8 mouse cellular contexts compared by ENCODE assay signal in the genomic region with DNA sequence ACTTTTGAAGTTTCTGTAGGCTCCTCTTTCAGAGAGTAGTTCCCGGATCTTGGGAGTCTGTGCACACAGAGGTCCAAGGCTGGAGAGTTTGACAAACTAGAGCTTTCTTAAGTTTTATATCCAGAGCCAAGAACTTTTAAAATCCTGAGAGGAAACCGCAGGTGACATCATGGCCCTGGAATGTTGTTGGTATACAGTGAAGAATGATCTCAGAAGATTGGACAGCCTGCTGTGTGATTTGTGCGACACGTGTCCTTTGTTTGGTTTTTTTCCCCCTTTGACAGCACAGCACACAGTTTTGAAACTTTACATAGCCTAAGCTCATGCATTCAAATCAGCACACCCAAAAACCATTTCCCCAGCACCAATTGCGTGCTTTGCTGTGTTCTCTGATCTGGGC.
DNase-seq lines count a peak whose midpoint lies in the region; ATAC-seq and TF ChIP-seq lines count a peak whose summit lies in the region.

No protein-coding gene starts in this region.

- 53% methylated on average over 5 of the region's 5 CpGs for WGBS in liver, embryonic 15.5 days (ENCODE audit: insufficient replicate concordance)
- WGBS in liver, embryonic 12.5 days (ENCODE audit: insufficient replicate concordance) = 66% methylated on average over 5 of the region's 5 CpGs
- WGBS in embryonic facial prominence, embryonic 13.5 days = 43% methylated on average over 5 of the region's 5 CpGs
- WGBS in midbrain, postnatal 0 days = 56% methylated on average over 5 of the region's 5 CpGs

- H3K36me3 ChIP-seq in liver, embryonic 15.5 days (replicated peaks) = no peaks in the 10 kb centered on the region
- no peaks in the 10 kb centered on the region for H3K36me3 ChIP-seq in liver, embryonic 12.5 days
- no peaks in the 10 kb centered on the region for H3K36me3 ChIP-seq in embryonic facial prominence, embryonic 13.5 days
- no peaks in the 10 kb centered on the region for H3K36me3 ChIP-seq in myocyte (ENCODE audit: control insufficient read depth, insufficient read depth)
- no peaks in the 10 kb centered on the region for H3K36me3 ChIP-seq in midbrain, postnatal 0 days (ENCODE audit: insufficient read depth, low read length)

- no peak for ATAC-seq in liver, embryonic 15.5 days (ENCODE audit: insufficient read depth)
- no peak for ATAC-seq in liver, embryonic 12.5 days
- no peak for ATAC-seq in embryonic facial prominence, embryonic 13.5 days (ENCODE audit: insufficient number of reproducible peaks, insufficient read depth, low FRiP score, low TSS enrichment, low read depth)
- no peak for ATAC-seq in midbrain, postnatal 0 days (ENCODE audit: low FRiP score)

- TF ChIP-seq CTCF in midbrain, postnatal 0 days (IDR thresholded peaks at IDR 0.05) = no peak

- peak; percentile 73 for DNase-seq in heart, postnatal 4 days
- no peak for DNase-seq in cerebellum, adult 8-10 months
- no peak for DNase-seq in right cerebral cortex, postnatal 36 days (ENCODE audit: low spot score in 2 of 2)
- DNase-seq in midbrain, postnatal 0 days (ENCODE audit: low spot score) = no peak

- peaks cover 26% of the 10 kb centered on the region for H3K4me1 ChIP-seq in liver, embryonic 15.5 days (replicated peaks)
- peaks cover 48% of the 10 kb centered on the region for H3K4me1 ChIP-seq in liver, embryonic 12.5 days
- peaks cover 39% of the 10 kb centered on the region for H3K4me1 ChIP-seq in embryonic facial prominence, embryonic 13.5 days
- 0 out of 2 replicates have a peak, but pooled peaks cover 6% of the 10 kb centered on the region for H3K4me1 ChIP-seq in midbrain, postnatal 0 days (ENCODE audit: insufficient read depth, low read length)

- TF ChIP-seq POLR2A in myocyte (IDR thresholded peaks at IDR 0.05; ENCODE audit: insufficient read length, low read depth) = no peak

- no peak overlapping the region for H3K4me2 ChIP-seq in liver, embryonic 15.5 days
- no peak overlapping the region for H3K4me2 ChIP-seq in liver, embryonic 12.5 days
- no peak overlapping the region for H3K4me2 ChIP-seq in embryonic facial prominence, embryonic 13.5 days
- peak overlapping the region; percentile 83 for H3K4me2 ChIP-seq in myocyte (ENCODE audit: low read depth)
- H3K4me2 ChIP-seq in midbrain, postnatal 0 days (ENCODE audit: low read depth, low read length, poor library complexity, severe bottlenecking) = no peak overlapping the region

- no peak overlapping the region for H3ac ChIP-seq in myocyte (ENCODE audit: control insufficient read depth, insufficient read length)

- H3K4me3 ChIP-seq in liver, embryonic 15.5 days (replicated peaks) = no peak overlapping the region
- no peak overlapping the region for H3K4me3 ChIP-seq in liver, embryonic 12.5 days
- H3K4me3 ChIP-seq in embryonic facial prominence, embryonic 13.5 days = no peak overlapping the region
- H3K4me3 ChIP-seq in myocyte = no peak overlapping the region
- no peak overlapping the region for H3K4me3 ChIP-seq in midbrain, postnatal 0 days (ENCODE audit: low read depth, low read length)

- no peak overlapping the region for H3K9ac ChIP-seq in liver, embryonic 15.5 days
- no peak overlapping the region for H3K9ac ChIP-seq in liver, embryonic 12.5 days
- no peak overlapping the region for H3K9ac ChIP-seq in embryonic facial prominence, embryonic 13.5 days
- no peak overlapping the region for H3K9ac ChIP-seq in midbrain, postnatal 0 days (replicated peaks; ENCODE audit: low read length, poor library complexity, severe bottlenecking)

- H3K27ac ChIP-seq in liver, embryonic 15.5 days (replicated peaks) = peak overlapping the region; percentile 34; the same call in 1 of the 2 replicates
- no peak overlapping the region for H3K27ac ChIP-seq in liver, embryonic 12.5 days
- peak overlapping the region; percentile 78 for H3K27ac ChIP-seq in embryonic facial prominence, embryonic 13.5 days
- no peak overlapping the region for H3K27ac ChIP-seq in midbrain, postnatal 0 days (ENCODE audit: low read depth, low read length)

- H3K27me3 ChIP-seq in liver, embryonic 15.5 days = no peaks in the 10 kb centered on the region
- H3K27me3 ChIP-seq in liver, embryonic 12.5 days (replicated peaks) = no peaks in the 10 kb centered on the region
- H3K27me3 ChIP-seq in embryonic facial prominence, embryonic 13.5 days = no peaks in the 10 kb centered on the region
- H3K27me3 ChIP-seq in myocyte (ENCODE audit: control insufficient read depth, insufficient read depth, insufficient read length) = no peaks in the 10 kb centered on the region
- no peaks in the 10 kb centered on the region for H3K27me3 ChIP-seq in midbrain, postnatal 0 days (ENCODE audit: insufficient read depth, low read length)

- peaks cover 36% of the 10 kb centered on the region for H3K79me2 ChIP-seq in myocyte (ENCODE audit: control insufficient read depth, insufficient read depth)

- no peaks in the 10 kb centered on the region for H3K9me3 ChIP-seq in liver, embryonic 15.5 days (replicated peaks)
- H3K9me3 ChIP-seq in liver, embryonic 12.5 days (replicated peaks) = no peaks in the 10 kb centered on the region
- no peaks in the 10 kb centered on the region for H3K9me3 ChIP-seq in embryonic facial prominence, embryonic 13.5 days
- H3K9me3 ChIP-seq in midbrain, postnatal 0 days (ENCODE audit: low read length) = no peaks in the 10 kb centered on the region

TF ChIP-seq in myocyte, 11 proteins besides CTCF, POLR2A, EP300 and RAD21:
- TF ChIP-seq POLR2AphosphoS2 (IDR thresholded peaks at IDR 0.05; ENCODE audit: insufficient read length, low read depth) (no peak), MAX (IDR thresholded peaks at IDR 0.05; ENCODE audit: low read depth) (peak; percentile 86), TCF12 (IDR thresholded peaks at IDR 0.05; ENCODE audit: insufficient read depth, poor library complexity, severe bottlenecking) (no peak), MYOG (IDR thresholded peaks at IDR 0.05; ENCODE audit: control insufficient read depth in 1 of 3, insufficient read depth in 1 of 3, insufficient read length in 2 of 3, low read depth in 2 of 3) (no peak), CEBPB (IDR thresholded peaks at IDR 0.05; ENCODE audit: insufficient read depth, poor library complexity, severe bottlenecking) (no peak), MYOD1 (IDR thresholded peaks at IDR 0.05; ENCODE audit: control insufficient read depth in 1 of 3, insufficient read length in 2 of 3, low read depth in 2 of 3) (no peak), REST (IDR thresholded peaks at IDR 0.05; ENCODE audit: insufficient read depth, insufficient read length) (no peak), USF1 (IDR thresholded peaks at IDR 0.05; ENCODE audit: low read depth) (peak; percentile 83)

Comparison
In these comparisons a context has a peak if more than half of its experiments do, and no peak if none do; other contexts are left out.
1. H3K27ac ChIP-seq: peak in liver, embryonic 15.5 days (single experiment) and embryonic facial prominence, embryonic 13.5 days (single experiment); none in liver, embryonic 12.5 days (single experiment) and midbrain, postnatal 0 days (single experiment).